Mouse (Mus musculus) heart, embryonic 11.5 days (tissue): ENCODE results near the gene Ppm1f. TPM values are rescaled to one million over a fixed set of nuclear protein-coding genes. Genes with fewer than 3 reads are reported as not detected.

Source experiments
- ATAC-seq: fragments of 200-750 bp; cut with Nextera tagmentation; replicated peaks from 2 replicates; pipeline ENCODE4 v1.8.0; 2017; ENCODE audit warnings: moderate library complexity; ENCODE audit not compliant: insufficient number of reproducible peaks, low FRiP score, low TSS enrichment
- H3K27ac ChIP-seq: fragments of 300-500 bp; sonication (generic); 2 replicates; pipeline ENCODE4 v1.5.1; 2014; ENCODE audit warnings: mild to moderate bottlenecking, low read depth, low read length
- H3K27me3 ChIP-seq: fragments of 300-500 bp; sonication (generic); 2 replicates; pipeline ENCODE4 v1.6.1; 2014; ENCODE audit warnings: mild to moderate bottlenecking, low read length, mixed read lengths; ENCODE audit not compliant: control insufficient read depth, insufficient read depth
- H3K36me3 ChIP-seq: fragments of 300-500 bp; sonication (generic); 2 replicates; pipeline ENCODE4 v1.6.1; 2014; ENCODE audit warnings: mild to moderate bottlenecking, low read length, moderate library complexity, mixed read lengths; ENCODE audit not compliant: control insufficient read depth, insufficient read depth
- H3K4me1 ChIP-seq: fragments of 300-500 bp; sonication (generic); 2 replicates; pipeline ENCODE4 v1.6.1; 2014; ENCODE audit warnings: low read length; ENCODE audit not compliant: control insufficient read depth, insufficient read depth
- H3K4me2 ChIP-seq: fragments of 300-500 bp; sonication (generic); 2 replicates; pipeline ENCODE4 v1.6.1; 2014; ENCODE audit warnings: mild to moderate bottlenecking, moderate library complexity
- H3K4me3 ChIP-seq: fragments of 300-500 bp; sonication (generic); 2 replicates; pipeline ENCODE4 v1.5.1; 2014; ENCODE audit warnings: low read depth, low read length
- H3K9ac ChIP-seq: fragments of 300-500 bp; sonication (generic); 2 replicates; pipeline ENCODE4 v1.6.1; 2014; ENCODE audit warnings: mild to moderate bottlenecking, low read depth, low read length, moderate library complexity
- H3K9me3 ChIP-seq: fragments of 300-500 bp; sonication (generic); replicated peaks from 2 replicates; pipeline ENCODE4 v1.6.1; 2016; ENCODE audit warnings: low read length; ENCODE audit not compliant: control insufficient read depth
- WGBS: fragments of 180-500 bp; shearing (Covaris S2); extraction: QIAGEN DNeasy Blood & Tissue Kit; methylation state at CpG from one replicate; pipeline ENCODE4 v1.1.7; 2014; ENCODE audit not compliant: insufficient replicate concordance; 5-methylcytosine and 5-hydroxymethylcytosine counted together
- polyA plus RNA-seq: library from polyadenylated mRNA; unstranded; fragments of >200 nt; fragmentation: Nextera tagmentation; extraction: Ambion mirVana; gene quantifications from 2 replicates; pipeline ENCODE4 v1.2.1, GENCODE M21; 2014

The Ppm1f gene
- polyA plus RNA-seq, 1 experiment from 2014 or later = 14.6 TPM

DNA sequence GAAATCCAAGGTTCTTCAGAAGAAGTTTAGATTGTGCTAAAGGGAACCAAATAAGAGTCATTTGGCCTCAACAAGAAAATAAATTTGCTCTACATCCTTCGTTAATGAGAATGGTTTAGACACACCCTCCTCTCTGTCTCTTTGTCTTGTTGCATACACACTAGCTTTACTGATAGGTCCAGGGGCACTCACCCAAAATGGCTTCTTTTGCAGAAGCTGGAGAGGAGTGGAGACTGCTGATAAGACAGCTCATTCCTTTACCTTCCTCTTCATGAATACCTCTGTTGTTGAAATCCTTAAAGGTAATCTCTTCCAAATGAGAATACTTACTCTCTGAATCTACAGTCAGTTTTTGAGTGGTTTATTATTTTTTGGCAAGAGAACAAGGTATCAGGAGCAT is 68.9 kb downstream of the Ppm1f start:
- H3K27ac ChIP-seq = no peak overlapping the region
- H3K27me3 ChIP-seq = no peaks in the 10 kb centered on the region
- H3K9ac ChIP-seq = no peak overlapping the region
- ATAC-seq = no peak
- no peak overlapping the region for H3K4me2 ChIP-seq
- no peaks in the 10 kb centered on the region for H3K9me3 ChIP-seq
- no peak overlapping the region for H3K4me3 ChIP-seq
- no peaks in the 10 kb centered on the region for H3K4me1 ChIP-seq
- no peaks in the 10 kb centered on the region for H3K36me3 ChIP-seq
- WGBS = 59% methylated on average over 1 of the region's 1 CpGs

DNA sequence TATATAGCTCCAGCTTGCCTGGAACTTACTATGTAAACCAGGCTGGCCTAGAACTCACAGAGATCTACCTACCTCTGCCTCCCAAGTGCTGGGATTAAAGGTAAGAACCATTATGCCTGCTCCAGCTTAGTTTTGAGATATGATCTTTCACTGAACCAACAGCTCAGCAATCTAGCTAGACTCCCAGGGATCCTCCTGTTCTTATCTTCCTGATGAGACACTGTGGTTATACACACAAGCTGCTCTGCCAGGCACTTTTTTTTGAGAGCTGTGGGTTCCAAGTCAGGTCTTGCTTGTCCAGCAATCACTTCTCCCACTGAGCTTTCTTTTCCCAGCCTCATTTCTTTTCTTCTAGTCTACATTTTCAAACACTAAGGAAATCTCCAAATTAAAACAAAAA is 70.0 kb downstream of the Ppm1f start:
- no peak overlapping the region for H3K4me3 ChIP-seq
- no peak overlapping the region for H3K27ac ChIP-seq
- no peaks in the 10 kb centered on the region for H3K36me3 ChIP-seq
- no peak overlapping the region for H3K9ac ChIP-seq
- H3K27me3 ChIP-seq = no peaks in the 10 kb centered on the region
- no peaks in the 10 kb centered on the region for H3K4me1 ChIP-seq
- no peak overlapping the region for H3K4me2 ChIP-seq
- H3K9me3 ChIP-seq = no peaks in the 10 kb centered on the region
- no peak for ATAC-seq

Other genes starting within 250 kb of the Ppm1f start
- gene Olfr19, start 220.1 kb upstream of the Ppm1f start, polyA plus RNA-seq = not detected in 2 replicates
- gene Spag6l, start 67.0 kb upstream of the Ppm1f start, polyA plus RNA-seq = 0.17 TPM in 1 of 2 replicates, not detected in the other
- not detected in 2 replicates for gene Igll1, start 32.5 kb upstream of the Ppm1f start, polyA plus RNA-seq
- 36.7 and 45.0 TPM in 2 replicates for gene Top3b, start 25.7 kb upstream of the Ppm1f start, polyA plus RNA-seq
- 1.4 and 1.6 TPM in 2 replicates for gene Vpreb1, start 25.6 kb upstream of the Ppm1f start, polyA plus RNA-seq
- 146 and 165 TPM in 2 replicates for gene Mapk1, start 86.9 kb downstream of the Ppm1f start, polyA plus RNA-seq
- gene Ypel1, start 173.2 kb downstream of the Ppm1f start, polyA plus RNA-seq = 20.1 and 20.4 TPM in 2 replicates
- gene Ppil2, start 214.8 kb downstream of the Ppm1f start, polyA plus RNA-seq = 104 and 108 TPM in 2 replicates
- gene 2610318N02Rik, start 228.7 kb downstream of the Ppm1f start, polyA plus RNA-seq = 37.0 and 41.5 TPM in 2 replicates
- 61.9 and 63.6 TPM in 2 replicates for gene Sdf2l1, start 235.9 kb downstream of the Ppm1f start, polyA plus RNA-seq
- 4.6 and 5.8 TPM in 2 replicates for gene Ydjc, start 248.2 kb downstream of the Ppm1f start, polyA plus RNA-seq